Mouse (Mus musculus): Measurements from ENCODE around the gene Zfp772. TPM values are rescaled to one million over a fixed set of nuclear protein-coding genes. Genes with fewer than 3 reads are reported as not detected.
"Not testable (repeated sequence)": the region's sequence is repeated elsewhere in the genome, so short reads cannot be mapped to it uniquely, and the experiment has no call there.

Zfp772 gene
- 1 to 10 TPM; 1.9 to 2.3 TPM for total RNA-seq (2021)
- long read RNA-seq, experiment 1, partial matches to known transcripts: 0 of 4 reads
- long read RNA-seq, experiment 1, other reads (novel, unspliced or antisense): 0 of 4 reads
- long read RNA-seq, experiment 2, partial matches to known transcripts: 0 of 3 reads
- long read RNA-seq, experiment 2, other reads (novel, unspliced or antisense): 0 of 3 reads

GRCm38 (mm10) chr7:7209313-7210151 is at the start of gene Zfp772:
TSS of gene Zfp772 (minus strand) at chr7:7209998.
- DNase-seq: peak; percentile 24

GRCm38 (mm10) chr7:7247228-7247627 is 37.4 kb upstream of the Zfp772 start, which contains the start of gene Vmn2r29:
TSS of gene Vmn2r29 (minus strand) at chr7:7247328.
- DNase-seq; H3K27ac ChIP-seq; intact Hi-C loops (cut with DNase I); H3K4me3 ChIP-seq: not testable (repeated sequence)

More at GRCm38 (mm10) chr7:7209313-7210151, at the start of gene Zfp772:
- peak within 1 kb of the TSS; percentile 75 for H3K4me3 ChIP-seq
- peak within 1 kb of the TSS; percentile 54 for H3K27ac ChIP-seq
- intact Hi-C loops (cut with DNase I): not testable (repeated sequence)

DNA sequence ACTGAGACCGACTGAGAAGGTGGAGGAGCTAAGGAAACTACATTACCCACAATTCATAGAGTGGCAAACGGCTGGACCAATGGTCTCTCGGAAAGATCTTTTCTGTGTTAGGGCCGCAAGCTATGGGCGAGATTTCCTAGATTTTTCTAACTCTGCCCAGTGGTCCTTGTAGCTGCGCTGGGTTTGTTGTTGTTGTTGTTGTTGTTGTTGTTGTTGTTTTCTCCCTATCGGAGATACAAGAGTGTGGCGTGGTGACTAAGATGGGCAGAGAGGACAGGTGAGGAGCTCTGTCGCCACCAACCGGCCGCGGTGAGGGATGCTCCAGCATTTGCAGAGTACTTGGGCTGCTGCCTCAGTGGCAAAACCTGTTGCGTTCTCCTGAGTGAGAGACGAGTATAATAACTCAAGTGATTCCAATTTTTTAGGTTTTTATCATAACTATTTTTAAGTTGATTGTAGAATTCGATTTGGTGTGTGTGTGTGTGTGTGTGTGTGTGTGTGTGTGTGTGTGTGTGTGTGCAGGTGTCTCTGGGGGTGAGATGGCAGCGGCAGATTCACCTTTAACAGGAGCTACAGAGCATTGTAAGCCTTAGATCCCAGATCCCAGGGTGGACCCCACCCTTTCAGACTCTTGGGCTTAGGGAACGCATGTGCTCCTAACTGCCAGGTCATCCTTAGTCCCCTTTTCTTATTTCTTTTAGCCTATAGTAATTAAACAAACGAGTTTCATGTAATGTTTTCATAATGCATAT is 21.4 kb downstream of the Zfp772 start:
- intact Hi-C loops (cut with DNase I): loop anchor here (10.0 kb wide), 1 partner anchor 254 kb away; no protein-coding TSS in a partner anchor
- no peak overlapping the region for H3K27ac ChIP-seq
- peak overlapping the region; percentile 76 for H3K4me3 ChIP-seq
- TF ChIP-seq CTCF (IDR thresholded peaks at IDR 0.05): peak; percentile 72
- peak; percentile 74 for DNase-seq

GRCm38 (mm10) chr7:7187417-7188190 is 22.2 kb downstream of the Zfp772 start:
- peak overlapping the region; percentile 76 for H3K4me3 ChIP-seq
- DNase-seq: no peak
- intact Hi-C loops (cut with DNase I): loop anchor here (2.0 to 10.0 kb wide), 2 partner anchors 15 to 253 kb away; no protein-coding TSS in a partner anchor

GRCm38 (mm10) chr7:7185897-7186296 is 23.9 kb downstream of the Zfp772 start:
- DNase-seq: no peak
- Histone ChIP-seq H3K27ac (no peak overlapping the region), H3K4me3 (no peak overlapping the region)
- intact Hi-C loops (cut with DNase I): loop anchor here (2.0 to 10.0 kb wide), 2 partner anchors 13 to 251 kb away; no protein-coding TSS in a partner anchor
- TF ChIP-seq CTCF (IDR thresholded peaks at IDR 0.05): no peak

More at GRCm38 (mm10) chr7:7187417-7188190, 22.2 kb downstream of the Zfp772 start:
- H3K27ac ChIP-seq: no peak overlapping the region
- TF ChIP-seq CTCF (IDR thresholded peaks at IDR 0.05): no peak

DNA sequence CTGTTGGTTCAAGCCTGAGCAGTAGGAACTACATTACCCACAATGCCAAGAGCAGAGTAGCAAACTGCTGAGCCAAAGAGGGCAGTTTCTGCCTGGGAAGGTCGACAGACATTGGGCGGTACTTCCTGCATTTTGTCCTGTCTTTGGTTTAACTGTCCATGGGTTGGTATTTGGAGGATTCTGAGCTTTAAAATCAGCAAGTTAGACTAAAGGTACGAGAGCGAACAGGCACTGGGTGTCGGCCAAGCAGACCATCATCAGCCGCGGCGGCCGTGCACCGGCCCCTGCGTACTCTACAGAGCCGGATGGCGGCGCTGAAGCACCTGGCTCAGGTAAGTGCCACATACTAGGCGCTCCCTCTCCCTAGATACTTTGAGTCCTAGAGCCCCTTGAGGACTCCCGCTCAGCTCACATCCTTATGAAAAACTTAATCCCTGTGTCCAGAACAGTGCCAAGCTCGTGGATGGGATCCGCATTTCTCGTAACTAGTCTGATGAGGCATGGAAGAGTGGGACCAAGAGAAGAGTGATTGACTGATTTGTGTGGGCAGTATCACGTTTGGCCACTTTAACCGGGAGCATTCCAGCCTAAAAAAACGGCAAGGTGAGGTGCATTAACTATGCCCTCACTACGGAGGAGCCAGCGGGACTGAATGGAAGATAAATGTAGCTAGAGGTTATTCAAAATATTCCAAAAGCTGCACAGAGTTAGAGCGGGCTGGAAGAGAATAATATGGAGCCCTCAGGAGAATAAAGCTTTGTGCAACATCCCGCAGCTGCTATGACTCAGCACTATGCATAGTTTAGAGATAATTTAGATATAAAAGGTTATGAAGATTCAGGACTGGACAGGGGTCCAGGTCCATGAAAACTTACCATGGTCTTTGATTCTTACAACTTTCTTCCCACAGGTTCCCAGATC is 38.3 kb downstream of the Zfp772 start, which contains the start of gene Zfp418:
Zfp418 (plus strand) TSS at position 104 of the 921 bp plus-strand sequence.
- Histone ChIP-seq H3K4me3 (peak within 1 kb of the TSS; percentile 80), H3K27ac (peak within 1 kb of the TSS; percentile 80)
- TF ChIP-seq CTCF (IDR thresholded peaks at IDR 0.05): peak; percentile 15; the same call in 1 of the 2 replicates
- peak; percentile 61 for DNase-seq
- intact Hi-C loops (cut with DNase I): loop anchor here (2.0 to 5.0 kb wide), 2 partner anchors 15 to 49 kb away; partner anchors contain the start of gene Zfp954

Other genes starting within 250 kb of the Zfp772 start
- gene Aurkc, start 214.7 kb downstream of the Zfp772 start, total RNA-seq (2021): not detected
- 1 to 10 TPM; 3.4 to 4.5 TPM for gene Zfp954, start 88.5 kb downstream of the Zfp772 start, total RNA-seq (2021)
- 1 to 10 TPM in 1 of 2 experiments, under 1 TPM in 1; 0.77 to 1.1 TPM for gene Zfp773, start 73.2 kb downstream of the Zfp772 start, total RNA-seq (2021)
- 1 to 10 TPM; 1.6 to 2.8 TPM for gene Zfp418, start 38.7 kb downstream of the Zfp772 start, total RNA-seq (2021)
- gene Vmn2r29, start 37.3 kb upstream of the Zfp772 start, total RNA-seq (2021): under 1 TPM in 1 of 2 experiments, not detected in 1; 0.08 TPM
- 1 to 10 TPM; 1.7 to 4.1 TPM for gene Gm45844, start 68.3 kb upstream of the Zfp772 start, total RNA-seq (2021)
- gene Clcn4, start 90.9 kb upstream of the Zfp772 start, total RNA-seq (2021): 10 to 100 TPM; 29.9 to 37.1 TPM
- under 1 TPM in 1 of 2 experiments, not detected in 1; 0.05 TPM for gene Vmn2r30, start 127.6 kb upstream of the Zfp772 start, total RNA-seq (2021)
- gene Gm45783, start 164.6 kb upstream of the Zfp772 start, total RNA-seq (2021): not detected
- not detected for gene Vmn2r31, start 189.7 kb upstream of the Zfp772 start, total RNA-seq (2021)